Mouse (Mus musculus): ENCODE results near the gene Srsf7.
"Not testable (repeated sequence)": the region's sequence is repeated elsewhere in the genome, so short reads cannot be mapped to it uniquely, and the experiment has no call there.

The Srsf7 gene

DNA sequence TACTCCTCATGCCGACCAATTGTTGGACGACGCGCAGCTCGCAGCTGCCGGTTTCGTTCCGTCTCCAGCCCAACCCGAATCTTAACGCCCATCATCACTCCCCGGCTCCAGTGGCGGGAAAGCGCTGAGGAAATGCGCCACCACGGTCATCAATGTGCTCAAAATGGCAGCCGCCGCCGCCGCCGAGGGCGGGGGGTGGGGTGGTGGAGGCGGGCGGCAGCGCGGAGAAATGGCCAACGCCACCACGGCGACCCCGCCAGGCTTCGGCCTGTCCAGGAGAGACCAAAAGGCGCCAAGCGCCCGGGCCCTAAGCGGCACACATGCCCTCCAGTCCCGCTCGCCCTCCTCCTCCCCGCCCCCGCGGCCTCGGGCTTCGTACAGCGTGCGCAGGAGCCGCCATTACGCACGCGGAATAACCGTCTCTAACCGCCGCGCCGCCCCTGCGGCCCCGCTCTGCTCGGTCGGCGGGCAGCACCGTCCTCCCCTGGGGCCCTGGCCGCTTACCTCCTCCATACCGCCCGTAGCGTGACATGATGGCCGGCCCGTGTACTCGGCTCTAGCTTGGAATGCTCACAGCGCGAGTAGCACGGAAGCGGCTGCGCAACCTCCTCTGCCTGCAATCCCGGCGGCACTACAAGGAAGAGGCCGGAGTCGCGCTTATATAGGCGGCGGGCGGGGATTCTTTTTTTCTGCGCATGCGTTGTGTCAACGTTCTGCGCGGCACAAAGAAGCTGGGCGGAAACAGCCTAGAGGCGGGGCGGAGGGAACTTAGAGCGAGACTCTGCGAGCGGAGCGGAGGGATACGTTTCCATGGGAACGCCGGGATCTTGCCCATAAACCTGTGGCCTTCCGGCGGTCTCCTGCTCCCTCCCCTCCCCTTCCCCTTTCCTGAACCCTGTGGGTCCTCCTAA lies at the start of gene Srsf7, which contains the start of gene Ttc39d:
Gene Srsf7, minus strand, starts transcription at position 637 of the 911 bp plus-strand sequence.
Gene Ttc39d, plus strand, starts transcription at position 790 of the 911 bp plus-strand sequence.
- peak; percentile 98 for DNase-seq (ENCODE audit: low read depth, low spot score)

DNA sequence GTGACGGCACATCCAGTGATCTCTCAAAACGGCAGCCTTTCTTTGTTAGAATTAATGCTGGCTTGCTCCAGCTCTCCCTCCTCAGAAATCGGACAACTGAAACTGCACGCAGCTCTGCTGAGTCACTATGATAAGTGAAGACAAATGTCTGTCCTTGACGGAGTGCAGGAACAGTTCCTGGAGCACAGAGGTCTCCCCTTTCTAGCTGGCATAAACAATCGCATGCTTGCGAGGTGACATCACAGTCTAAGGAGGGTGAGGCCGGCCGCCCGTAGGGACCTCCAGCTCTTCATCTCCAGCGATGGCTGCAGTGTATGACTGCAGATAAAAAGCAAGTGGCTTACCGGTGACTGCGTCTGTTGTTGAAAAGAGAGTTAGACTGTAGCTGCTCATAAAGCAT lies 48.1 kb upstream of the Srsf7 start:
- DNase-seq (ENCODE audit: low read depth, low spot score): peak; percentile 16

DNA sequence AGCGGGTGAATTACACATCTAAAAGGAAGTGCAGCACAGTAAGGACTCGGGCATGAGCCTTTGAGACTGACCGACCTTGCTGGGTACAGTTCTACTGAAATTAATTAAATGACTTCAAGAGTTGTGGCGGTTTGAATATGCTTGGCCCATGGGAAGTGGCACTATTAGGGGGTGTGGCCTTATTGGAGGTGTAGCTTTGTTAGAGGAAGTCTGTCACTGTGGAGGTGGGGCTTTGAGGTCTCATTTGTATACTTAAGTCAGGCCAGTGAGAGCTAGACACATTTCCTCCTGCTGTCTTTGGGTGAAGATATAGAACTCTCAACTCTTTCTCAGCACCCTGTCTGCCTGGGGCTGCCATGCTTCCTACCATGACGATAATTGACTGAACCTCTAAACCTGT lies 47.3 kb upstream of the Srsf7 start:
- no peak for DNase-seq (ENCODE audit: low read depth, low spot score)

DNA sequence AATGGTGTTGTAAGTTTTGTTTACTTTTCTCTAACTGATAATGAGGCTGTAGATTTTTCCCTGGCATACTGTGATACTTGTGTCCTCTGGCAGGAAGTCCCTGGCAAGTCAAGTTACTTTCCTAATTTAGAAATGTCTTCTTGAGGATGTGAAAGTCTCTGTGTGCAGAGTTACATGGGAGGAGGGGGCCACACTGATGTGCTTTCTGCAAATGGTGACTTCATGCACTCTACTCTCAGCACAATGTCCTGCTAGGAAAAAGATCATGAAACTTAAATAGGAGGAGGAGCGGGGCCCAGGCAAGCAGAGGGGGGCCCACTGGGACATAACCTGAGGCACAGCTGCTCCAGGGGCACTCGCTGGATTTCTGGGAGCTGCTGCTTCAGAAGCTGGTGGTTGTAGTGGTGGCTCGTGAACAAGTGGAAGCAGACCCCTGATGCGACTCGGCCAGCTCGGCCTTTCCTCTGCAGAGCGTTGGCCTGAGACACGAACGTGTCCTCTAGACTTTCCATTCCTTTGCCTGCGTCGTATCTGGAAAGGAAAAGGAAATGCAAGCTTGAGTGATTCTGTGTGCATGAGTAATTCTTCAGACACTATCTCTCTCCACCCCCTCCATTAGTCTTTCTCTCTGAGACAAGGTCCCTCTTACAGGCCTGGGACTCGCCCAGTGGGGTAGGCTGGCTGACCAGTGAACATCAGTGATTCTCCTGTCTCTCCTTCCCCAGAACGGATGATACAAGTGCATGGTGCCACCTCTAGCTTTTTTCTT lies 45.8 kb upstream of the Srsf7 start:
- no peak for DNase-seq (ENCODE audit: low read depth, low spot score)

DNA sequence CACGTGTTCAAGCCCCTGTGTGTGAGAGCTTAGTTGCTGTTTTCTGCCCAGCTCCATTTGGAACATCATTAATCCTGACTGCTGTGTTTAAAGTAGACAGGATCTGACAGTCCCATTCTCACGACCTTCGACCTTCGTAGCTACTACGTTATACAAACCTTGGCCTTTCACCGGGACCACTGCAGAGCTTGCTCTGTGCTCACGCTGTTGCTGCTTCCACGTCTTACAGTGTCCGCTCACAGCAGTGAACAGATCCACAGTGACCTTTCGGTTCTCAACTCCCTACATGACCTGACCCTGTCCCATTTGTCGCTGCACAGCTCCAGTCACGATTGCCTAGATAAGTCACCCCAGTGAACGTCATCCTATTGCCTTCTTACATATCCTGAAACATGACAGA lies 36.0 kb upstream of the Srsf7 start:
- no peak for DNase-seq (ENCODE audit: low read depth, low spot score)

DNA sequence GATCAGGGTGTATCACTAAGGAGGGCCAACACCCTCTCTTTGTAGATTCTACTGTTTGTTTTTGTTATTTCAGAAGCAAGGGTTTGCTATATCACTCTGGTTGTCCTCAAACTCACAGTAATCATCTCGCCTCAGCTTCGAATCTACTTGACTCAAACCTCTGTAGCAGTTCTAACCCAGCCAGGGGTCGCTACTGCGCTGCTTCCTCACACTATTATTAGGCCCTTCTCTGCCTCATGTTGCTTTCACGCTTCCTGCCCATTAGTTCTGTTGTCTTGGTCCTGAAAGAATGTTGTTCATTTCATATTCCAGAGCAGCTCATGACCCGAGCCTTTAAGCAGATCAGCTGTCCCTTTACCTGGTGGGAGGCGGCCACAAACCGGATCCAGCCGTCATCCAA lies 34.5 kb upstream of the Srsf7 start:
- no peak for DNase-seq (ENCODE audit: low read depth, low spot score)

DNA sequence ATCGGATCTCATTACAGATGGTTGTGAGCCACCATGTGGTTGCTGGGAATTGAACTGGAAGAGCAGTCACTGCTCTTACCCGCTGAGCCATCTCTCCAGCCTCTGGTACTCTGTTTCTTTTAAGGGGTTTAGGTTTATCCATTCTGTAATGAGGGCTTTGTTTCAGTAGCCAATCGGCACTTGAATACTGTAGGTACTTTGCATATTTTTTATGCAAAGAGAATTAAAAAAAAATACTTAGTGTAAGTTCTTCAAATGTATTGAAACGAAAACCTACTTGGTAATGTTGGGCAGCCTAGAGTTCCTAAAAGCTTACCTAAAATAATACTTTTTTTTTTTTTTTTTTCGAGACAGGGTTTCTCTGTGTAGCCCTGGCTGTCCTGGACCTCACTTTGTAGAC lies 30.4 kb upstream of the Srsf7 start:
- no peak for DNase-seq (ENCODE audit: low read depth, low spot score)

DNA sequence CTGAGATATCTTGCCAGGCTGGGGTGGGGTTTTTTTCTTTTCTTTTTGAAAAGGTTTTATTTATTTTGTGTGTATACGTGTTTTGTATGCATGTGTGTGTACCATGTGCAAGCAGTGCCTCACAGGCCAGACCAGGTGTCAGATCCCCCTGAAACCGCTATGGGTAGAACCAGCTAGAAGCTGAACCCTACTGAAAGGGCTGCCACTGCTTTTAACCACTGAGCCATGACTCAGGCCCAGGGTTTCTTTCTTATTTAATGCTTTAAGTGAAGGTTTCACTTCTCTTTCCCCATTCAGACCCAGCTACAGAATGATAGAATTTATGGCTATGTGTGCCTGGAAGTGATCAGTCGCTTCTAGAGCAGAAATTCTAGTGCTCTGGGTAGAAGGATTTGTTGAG lies 29.7 kb upstream of the Srsf7 start:
- DNase-seq (ENCODE audit: low read depth, low spot score): no peak

DNA sequence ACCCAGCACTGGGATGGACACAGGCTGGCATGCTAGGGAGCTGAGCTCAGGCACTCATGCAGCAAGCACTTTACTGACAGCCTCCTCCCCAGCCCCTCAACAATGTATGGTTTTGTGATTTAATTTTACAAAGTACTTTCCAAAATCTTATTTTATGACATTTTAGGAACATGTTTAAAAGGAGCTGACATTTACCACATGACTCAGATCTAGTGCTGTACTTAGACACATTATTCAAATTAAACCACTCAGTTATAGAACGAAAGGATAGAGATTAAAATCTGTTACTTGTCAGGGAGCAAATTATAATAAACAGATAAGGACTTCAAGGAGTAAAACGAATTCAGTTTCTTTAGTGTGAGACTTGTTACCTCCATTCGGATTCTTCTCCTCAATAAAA lies 28.4 kb upstream of the Srsf7 start:
- no peak for DNase-seq (ENCODE audit: low read depth, low spot score)

DNA sequence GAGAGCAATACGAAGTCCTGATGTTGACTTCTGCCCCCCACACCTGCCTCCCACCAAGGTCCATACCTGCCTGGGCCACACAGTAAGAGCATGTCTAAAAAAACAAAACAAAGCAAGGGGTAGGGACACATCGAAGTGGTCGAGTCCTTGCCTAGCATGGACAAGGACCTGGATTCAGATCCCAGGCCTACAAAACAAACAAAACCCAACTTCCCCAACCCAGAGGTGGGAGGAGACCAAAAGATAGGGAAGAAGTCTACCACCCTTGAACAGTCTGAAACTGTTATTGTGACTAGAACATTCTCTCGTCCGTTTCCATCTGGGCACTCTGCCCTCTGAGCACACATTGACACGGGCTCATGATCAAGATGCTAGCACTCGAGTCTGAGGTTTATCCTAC lies 27.3 kb upstream of the Srsf7 start:
- DNase-seq (ENCODE audit: low read depth, low spot score): no peak

DNA sequence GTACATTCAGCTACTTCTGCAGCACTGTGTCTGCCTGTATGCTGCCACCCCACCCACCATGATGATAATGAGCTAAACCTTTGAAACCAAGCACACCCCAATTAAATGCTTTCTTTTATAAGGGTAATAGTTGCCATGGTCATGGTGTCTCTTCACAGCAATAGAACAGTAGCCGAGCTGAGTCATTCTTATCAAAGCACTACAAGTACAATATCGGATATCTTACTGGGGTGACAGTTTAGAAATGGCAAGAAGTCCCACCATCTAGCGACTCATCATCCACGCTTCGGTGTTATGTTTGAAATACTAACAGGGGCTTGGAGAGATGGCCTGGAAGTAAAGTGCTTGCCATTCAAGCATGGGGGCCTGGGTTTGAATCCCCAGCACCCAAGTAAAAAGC lies 26.7 kb upstream of the Srsf7 start:
- DNase-seq (ENCODE audit: low read depth, low spot score): no peak

DNA sequence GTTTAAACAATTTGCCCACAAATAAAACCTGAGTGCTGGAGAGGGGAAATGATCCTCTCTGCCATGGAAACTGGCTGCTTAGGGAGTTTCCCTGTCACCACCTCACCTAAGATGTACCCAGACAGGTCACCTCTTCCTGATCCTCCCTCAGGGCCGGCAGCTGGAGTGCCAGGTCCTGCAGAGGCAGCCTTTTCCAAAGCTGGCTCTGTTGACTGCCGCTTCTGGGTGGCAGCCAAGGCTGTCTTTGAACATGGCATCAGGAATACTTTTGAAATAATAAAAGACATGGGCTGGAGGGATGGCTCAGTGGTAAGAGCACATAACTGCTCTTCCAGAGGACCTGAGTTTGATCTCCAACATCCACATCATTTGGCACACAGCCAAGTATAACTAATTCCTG lies 22.3 kb upstream of the Srsf7 start:
- DNase-seq (ENCODE audit: low read depth, low spot score): no peak

DNA sequence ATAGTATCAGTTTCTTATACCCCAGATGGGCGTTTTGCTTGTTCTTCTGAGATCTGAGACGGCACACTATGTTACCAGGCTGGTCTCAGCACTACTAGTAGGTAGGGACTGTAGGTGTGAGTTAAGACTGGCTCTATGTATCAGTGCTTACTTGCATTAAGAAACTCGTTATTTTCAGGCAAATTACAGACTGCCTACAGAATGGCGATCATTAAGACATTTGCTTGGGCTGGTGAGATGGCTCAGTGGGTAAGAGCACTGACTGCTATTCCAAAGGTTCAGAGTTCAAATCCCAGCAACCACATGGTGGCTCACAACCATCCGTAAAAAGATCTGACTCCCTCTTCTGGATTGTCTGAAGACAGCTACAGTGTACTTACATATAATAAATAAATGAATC lies 18.0 kb upstream of the Srsf7 start:
- not testable (repeated sequence) for DNase-seq (ENCODE audit: low read depth, low spot score)

DNA sequence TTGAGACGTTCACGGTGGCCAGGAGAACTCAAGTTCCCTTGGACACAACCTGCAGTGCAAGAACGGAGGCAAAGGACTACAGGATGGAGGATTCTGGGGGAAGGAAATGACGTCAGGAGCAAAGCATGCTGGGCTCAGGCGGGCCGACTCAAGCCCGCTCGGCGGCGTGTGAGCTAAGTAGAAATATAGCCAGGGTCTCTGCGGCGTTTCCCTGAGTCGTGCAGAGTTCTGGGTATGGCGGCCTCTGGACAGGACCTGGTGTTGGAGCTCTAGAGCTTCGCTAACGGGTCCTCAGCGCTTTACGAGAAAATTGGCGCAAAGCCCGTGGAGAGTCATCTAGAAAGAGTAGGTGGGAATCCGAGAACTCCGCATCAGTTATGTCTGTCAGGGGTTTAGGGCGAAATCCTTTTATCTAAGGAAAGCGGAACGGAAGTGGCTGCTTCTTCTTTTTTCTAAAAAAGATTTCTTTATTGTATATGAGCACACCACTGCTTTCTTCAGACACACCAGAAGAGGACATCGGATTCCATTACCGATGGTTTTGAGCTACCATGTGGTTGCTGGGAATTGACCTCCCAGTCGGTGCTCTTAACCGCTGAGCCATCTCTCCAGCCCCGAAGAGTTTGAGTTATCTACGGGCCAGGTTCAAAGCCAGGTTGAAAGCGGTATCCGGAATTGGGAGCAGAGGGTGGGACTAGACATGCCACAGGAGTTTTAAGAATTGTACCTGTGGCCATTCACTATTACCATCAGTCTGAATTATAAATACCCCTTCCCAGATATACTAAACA lies 17.4 kb upstream of the Srsf7 start, which contains the start of gene Gemin6:
Gene Gemin6, plus strand, starts transcription at position 116 of the 791 bp plus-strand sequence.
- peak; percentile 84 for DNase-seq (ENCODE audit: low read depth, low spot score)

DNA sequence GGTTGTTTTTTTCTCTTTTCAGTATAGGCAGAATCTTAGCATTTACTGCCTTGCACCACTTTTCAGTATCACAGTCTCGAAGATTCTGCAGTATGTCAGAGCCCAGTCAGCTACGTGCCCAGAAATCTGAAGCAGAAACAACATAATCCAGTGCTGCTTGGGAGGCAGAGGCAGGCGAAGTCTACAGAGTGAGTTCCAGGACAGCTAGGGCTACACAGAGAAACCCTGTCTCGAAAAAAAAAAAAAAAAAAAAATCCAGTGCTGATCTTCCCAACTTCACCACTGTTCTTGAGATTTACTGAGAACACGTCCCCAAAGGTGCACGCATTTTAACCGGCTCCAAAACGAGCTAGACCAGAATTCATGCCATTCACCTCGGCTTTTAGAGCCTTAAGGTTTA lies 16.7 kb upstream of the Srsf7 start:
- no peak for DNase-seq (ENCODE audit: low read depth, low spot score)

DNA sequence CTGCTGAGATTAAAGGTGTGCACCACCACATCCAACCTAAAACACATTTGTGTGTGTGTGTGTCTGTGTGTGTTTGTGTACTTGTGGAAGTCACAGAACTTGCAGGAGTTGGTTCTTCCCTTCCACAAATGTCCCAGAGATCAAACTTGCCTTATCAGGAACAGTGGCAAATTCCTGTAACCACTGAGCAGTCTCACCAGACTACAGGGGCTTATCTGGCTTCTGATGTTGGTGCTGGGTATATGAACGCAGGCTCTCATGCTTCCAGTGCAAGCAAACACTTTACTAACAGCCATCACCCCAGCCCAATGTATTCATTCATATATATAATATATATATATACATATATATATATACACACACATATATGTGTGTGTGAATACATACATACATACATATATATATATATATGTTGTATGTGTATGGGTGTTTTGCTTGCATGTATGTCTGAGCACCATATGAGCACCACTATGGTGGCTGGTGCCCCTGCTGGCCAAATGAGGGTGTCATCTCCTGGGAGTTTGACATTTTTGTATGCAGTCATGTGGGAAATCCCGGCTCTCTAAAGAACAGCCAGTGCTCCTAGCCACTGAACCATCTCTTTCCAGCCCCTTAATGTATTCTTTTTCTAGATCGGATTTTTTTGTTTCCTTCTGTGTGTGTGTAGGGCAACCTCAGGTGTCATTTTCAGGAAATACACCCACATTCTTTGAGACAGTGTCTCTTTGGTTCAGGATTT lies 15.0 kb upstream of the Srsf7 start:
- no peak for DNase-seq (ENCODE audit: low read depth, low spot score)

DNA sequence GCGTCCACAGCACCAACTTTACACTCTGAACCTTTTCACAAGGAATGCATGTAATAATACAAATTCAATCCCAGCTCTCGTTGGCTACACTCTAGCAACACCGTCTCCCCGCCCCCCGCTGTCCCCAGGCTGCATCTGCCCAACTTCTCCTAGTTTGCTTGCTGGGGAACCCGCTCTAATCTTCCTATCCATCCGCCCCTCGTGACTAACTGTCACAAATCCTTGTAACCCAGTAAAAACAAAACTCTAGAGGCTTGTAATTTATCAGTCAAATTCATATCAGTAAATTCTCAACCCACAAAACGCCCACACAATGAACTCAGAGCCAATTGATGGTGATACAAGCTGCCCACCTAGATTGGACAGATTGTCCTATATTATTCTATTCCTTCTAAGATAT lies 14.1 kb upstream of the Srsf7 start:
- no peak for DNase-seq (ENCODE audit: low read depth, low spot score)

DNA sequence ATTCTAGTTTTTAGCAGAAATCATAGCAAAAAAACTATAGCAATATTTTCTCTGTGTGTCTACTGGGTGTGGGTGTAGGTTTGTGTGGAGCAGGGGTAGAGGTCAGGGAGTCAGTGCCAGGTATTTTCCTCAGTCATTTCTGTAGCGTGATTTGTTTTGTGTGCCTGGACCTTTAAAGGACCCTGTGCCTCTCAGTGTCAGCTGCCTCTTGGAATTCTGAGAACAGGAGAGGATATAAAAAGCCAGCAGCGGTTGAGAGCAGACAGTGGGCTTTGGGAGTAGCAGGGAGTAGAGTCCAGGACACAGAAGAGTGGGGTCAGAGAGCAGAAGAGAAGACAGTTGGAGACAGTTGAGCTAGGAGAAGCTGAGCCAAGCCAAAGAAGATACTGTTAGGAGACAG lies 13.0 kb upstream of the Srsf7 start:
- no peak for DNase-seq (ENCODE audit: low read depth, low spot score)

DNA sequence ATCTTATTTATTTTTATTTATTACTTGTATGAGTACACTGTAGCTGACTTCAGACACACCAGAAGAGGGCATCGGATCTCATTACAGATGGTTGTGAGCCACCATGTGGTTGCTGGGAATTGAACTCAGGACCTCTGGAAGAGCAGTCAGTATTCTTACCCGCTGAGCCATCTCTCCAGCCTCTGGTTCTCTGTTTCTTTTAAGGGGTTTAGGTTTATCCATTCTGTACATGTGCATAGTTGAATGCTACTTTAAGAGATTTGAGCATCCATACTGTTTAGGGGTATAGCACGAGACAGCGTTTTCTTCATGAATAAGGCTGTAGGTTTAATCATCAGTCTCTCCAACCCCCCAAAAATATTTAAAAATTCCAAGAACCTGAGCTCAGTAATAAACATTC lies 6.9 kb upstream of the Srsf7 start:
- not testable (repeated sequence) for DNase-seq (ENCODE audit: low read depth, low spot score)

DNA sequence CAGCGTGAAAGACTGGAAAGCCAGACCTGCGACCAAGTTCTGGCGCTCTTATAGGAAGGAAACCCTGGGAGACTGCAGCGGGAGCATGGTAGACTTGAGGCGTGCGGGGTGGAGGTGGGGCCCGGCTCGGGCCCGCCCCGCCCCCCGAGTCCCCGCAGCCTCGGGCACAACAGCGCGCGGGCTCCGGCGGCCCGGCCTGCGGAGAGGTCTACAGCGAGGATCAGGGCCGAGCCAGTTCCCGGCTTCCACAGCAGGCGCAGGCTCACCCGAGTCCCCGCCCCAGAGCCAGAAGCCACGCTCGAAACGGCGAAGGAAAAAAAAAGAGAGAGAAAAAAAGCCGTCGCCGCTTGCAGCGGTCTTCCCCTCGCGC lies 821 bp downstream of the Srsf7 start:
- DNase-seq (ENCODE audit: low read depth, low spot score): no peak

DNA sequence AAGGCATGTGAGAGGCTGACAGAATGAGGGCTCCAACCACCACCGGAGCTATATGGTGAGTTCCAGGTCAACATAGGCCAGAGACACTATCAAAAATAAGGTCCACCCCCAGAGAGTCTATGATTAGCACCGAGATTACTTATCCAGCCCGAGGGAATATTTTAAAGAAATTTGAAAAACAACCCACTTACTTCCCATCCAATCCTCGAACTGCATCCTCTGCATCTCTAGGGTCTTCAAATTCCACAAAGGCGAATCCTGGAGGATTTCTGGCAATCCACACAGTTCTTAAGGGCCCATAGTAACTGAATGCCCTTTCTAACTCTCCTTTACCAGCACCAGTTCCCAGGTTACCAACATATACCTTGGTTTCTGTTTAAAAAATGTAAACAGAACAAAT lies 1.4 kb downstream of the Srsf7 start:
- DNase-seq (ENCODE audit: low read depth, low spot score): no peak
